Mouse (Mus musculus) brain, embryonic 14.5 days (tissue): ENCODE measurements around the gene Alg9.

Experiments
- CTCF ChIP-seq: fragments of 200-500 bp; IDR thresholded peaks from 2 replicates; pipeline ENCODE4 v1.5.1; 2012; ENCODE audit warnings: inconsistent platforms, mild to moderate bottlenecking, moderate library complexity, borderline replicate concordance; ENCODE audit not compliant: insufficient read depth, insufficient read length; ENCODE audit errors: extremely low read depth
- POLR2A ChIP-seq: fragments of 200-500 bp; IDR thresholded peaks from 2 replicates; pipeline ENCODE4 v1.6.1; 2012; ENCODE audit warnings: mild to moderate bottlenecking, inconsistent platforms, borderline replicate concordance; ENCODE audit not compliant: poor library complexity, insufficient read depth, insufficient read length, severe bottlenecking; ENCODE audit errors: extremely low read depth

DNA sequence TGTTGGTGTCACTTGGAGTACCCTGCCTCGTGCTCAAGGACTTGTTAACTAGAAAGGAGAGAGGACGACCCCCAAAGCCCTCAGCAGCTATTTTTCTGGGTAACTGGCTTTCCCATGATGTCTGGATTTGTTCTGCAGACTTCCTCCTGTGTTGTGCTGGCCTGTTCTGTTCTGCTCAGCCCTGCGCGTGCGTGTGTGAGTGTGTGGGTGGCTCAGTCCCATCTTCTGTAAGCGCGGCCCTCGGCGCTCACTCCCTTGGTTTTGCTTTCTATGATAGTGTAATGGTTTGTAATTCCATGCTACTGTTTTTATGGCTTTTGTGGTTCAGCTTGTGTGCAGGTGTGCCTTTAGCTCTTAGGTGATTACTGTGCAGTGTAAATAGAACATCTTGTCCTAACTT, 98.4 kb downstream of the Alg9 start:
- TF ChIP-seq CTCF: no peak
- TF ChIP-seq POLR2A: no peak
